Mouse (Mus musculus): ENCODE data around the gene Trp53tg5. TPM values are rescaled to one million over a fixed set of nuclear protein-coding genes. Genes with fewer than 3 reads are reported as not detected.

The Trp53tg5 gene
- total RNA-seq, 2 experiments from 2014 or later: not detected

Other genes with a start within 250 kb of the Trp53tg5 start
- gene Svs2, start 235.3 kb downstream of the Trp53tg5 start, total RNA-seq (2021): not detected
- not detected for gene Svs3b, start 217.1 kb downstream of the Trp53tg5 start, total RNA-seq (2021)
- gene Svs4, start 195.3 kb downstream of the Trp53tg5 start, total RNA-seq (2021): not detected
- not detected for gene Svs3a, start 184.5 kb downstream of the Trp53tg5 start, total RNA-seq (2021)
- gene Svs6, start 157.0 kb downstream of the Trp53tg5 start, total RNA-seq (2021): not detected
- not detected for gene Svs5, start 141.0 kb downstream of the Trp53tg5 start, total RNA-seq (2021)
- gene Slpi, start 84.6 kb downstream of the Trp53tg5 start, total RNA-seq (2021): not detected
- gene Rbpjl, start 70.6 kb downstream of the Trp53tg5 start, total RNA-seq (2021): under 1 TPM; 0.41 to 0.43 TPM
- 10 to 100 TPM; 11.5 to 13.8 TPM for gene Matn4, start 68.6 kb downstream of the Trp53tg5 start, total RNA-seq (2021)
- gene Sdc4, start 29.8 kb downstream of the Trp53tg5 start, total RNA-seq (2021): 10 to 100 TPM; 86.7 to 90.7 TPM
- 10 to 100 TPM; 38.0 to 39.7 TPM for gene Sys1, start 16.8 kb downstream of the Trp53tg5 start, total RNA-seq (2021)
- gene Gm20458, start 12.8 kb downstream of the Trp53tg5 start, total RNA-seq (2021): 10 to 100 TPM; 11.4 to 13.1 TPM
- gene Dbndd2, start 12.4 kb upstream of the Trp53tg5 start, total RNA-seq (2021): 100 to 1,000 TPM; 114 to 127 TPM
- gene Pigt, start 23.8 kb upstream of the Trp53tg5 start, total RNA-seq (2021): 10 to 100 TPM; 92.5 to 94.5 TPM
- 1 to 10 TPM in 1 of 2 experiments, under 1 TPM in 1; 0.71 to 1.3 TPM for gene Wfdc2, start 88.7 kb upstream of the Trp53tg5 start, total RNA-seq (2021)
- gene Spint3, start 99.7 kb upstream of the Trp53tg5 start, total RNA-seq (2021): not detected
- gene Wfdc6a, start 111.7 kb upstream of the Trp53tg5 start, total RNA-seq (2021): under 1 TPM in 1 of 2 experiments, not detected in 1; 0.46 TPM
- not detected for gene Eppin, start 119.9 kb upstream of the Trp53tg5 start, total RNA-seq (2021)
- not detected for gene Wfdc6b, start 139.8 kb upstream of the Trp53tg5 start, total RNA-seq (2021)
- not detected for gene Wfdc8, start 139.9 kb upstream of the Trp53tg5 start, total RNA-seq (2021)
- gene Wfdc16, start 165.1 kb upstream of the Trp53tg5 start, total RNA-seq (2021): not detected
- gene Wfdc10, start 182.3 kb upstream of the Trp53tg5 start, total RNA-seq (2021): not detected
- not detected for gene Wfdc9, start 182.9 kb upstream of the Trp53tg5 start, total RNA-seq (2021)
- gene Wfdc11, start 200.4 kb upstream of the Trp53tg5 start, total RNA-seq (2021): not detected
- gene Wfdc13, start 211.4 kb upstream of the Trp53tg5 start, total RNA-seq (2021): not detected
- not detected for gene Spint4, start 224.8 kb upstream of the Trp53tg5 start, total RNA-seq (2021)
- gene Spint5, start 241.6 kb upstream of the Trp53tg5 start, total RNA-seq (2021): not detected